Mouse (Mus musculus) MEL (cell line): ENCODE data around the gene Wars2. TPM values are rescaled to one million over a fixed set of nuclear protein-coding genes. Genes with fewer than 3 reads are reported as not detected.

Experiments
- DNase-seq: peaks from one replicate; pipeline ENCODE4 v3.0.0; 2011; ENCODE audit warnings: low read depth, low spot score
- H3K27ac ChIP-seq: 2 replicates; pipeline ENCODE4 v1.5.1; 2012; ENCODE audit warnings: low read depth, mild to moderate bottlenecking, control low read depth, low read length, moderate library complexity; ENCODE audit not compliant: control insufficient read depth
- H3K27me3 ChIP-seq, 2 experiments: fragments of 150-350 bp in 1 of 2; sonication (generic) in 1 of 2; 2 replicates each; pipeline ENCODE4 v1.6.1; 2012; ENCODE audit warnings: low read length in 2 of 2, mild to moderate bottlenecking in 2 of 2, improper control_type of control experiment in 1 of 2, moderate library complexity in 1 of 2; ENCODE audit not compliant: insufficient read depth in 2 of 2, control insufficient read depth in 1 of 2
- H3K36me3 ChIP-seq, 2 experiments: 2 replicates each; pipeline ENCODE4 v1.6.1; 2012 to 2014; ENCODE audit warnings: low read length in 2 of 2, improper control_type of control experiment in 1 of 2, inconsistent platforms in 1 of 2, mild to moderate bottlenecking in 1 of 2; ENCODE audit not compliant: insufficient read depth in 2 of 2, control insufficient read depth in 1 of 2
- H3K4me1 ChIP-seq, 2 experiments: fragments of 150-350 bp in 1 of 2; sonication (generic) in 1 of 2; 2 replicates each; pipeline ENCODE4 v1.6.1; 2012; ENCODE audit warnings: low read length in 2 of 2, improper control_type of control experiment in 1 of 2, mild to moderate bottlenecking in 1 of 2; ENCODE audit not compliant: insufficient read depth in 2 of 2, control insufficient read depth in 1 of 2
- H3K4me3 ChIP-seq, 2 experiments: fragments of 150-350 bp in 1 of 2; sonication (generic) in 1 of 2; 2 replicates each; pipeline ENCODE4 v1.5.1; 2012; ENCODE audit warnings: low read depth in 2 of 2, low read length in 2 of 2, mild to moderate bottlenecking in 2 of 2, moderate library complexity in 2 of 2, control low read depth in 1 of 2, improper control_type of control experiment in 1 of 2; ENCODE audit not compliant: control insufficient read depth in 1 of 2, insufficient read depth in 1 of 2
- H3K79me2 ChIP-seq: 2 replicates; pipeline ENCODE4 v1.6.1; 2012; ENCODE audit warnings: mild to moderate bottlenecking, low read length, moderate library complexity; ENCODE audit not compliant: control insufficient read depth, poor library complexity, insufficient read depth
- H3K9ac ChIP-seq: 2 replicates; pipeline ENCODE4 v1.6.1; 2012; ENCODE audit warnings: low read depth, mild to moderate bottlenecking, control low read depth, low read length, moderate library complexity; ENCODE audit not compliant: control insufficient read depth, poor library complexity, severe bottlenecking
- H3K9me3 ChIP-seq: fragments of 150-350 bp; sonication (generic); replicated peaks from 2 replicates; pipeline ENCODE4 v1.6.1; 2012; ENCODE audit warnings: mild to moderate bottlenecking, low read length, improper control_type of control experiment, moderate library complexity; ENCODE audit not compliant: insufficient read depth
- BHLHE40 ChIP-seq: IDR thresholded peaks from 2 replicates; pipeline ENCODE4 v1.6.1; 2012; ENCODE audit warnings: low read depth, mild to moderate bottlenecking, inconsistent platforms, low read length, improper control_type of control experiment, borderline replicate concordance
- CHD1 ChIP-seq: IDR thresholded peaks from 2 replicates; pipeline ENCODE4 v1.6.1; 2012; ENCODE audit warnings: low read depth, mild to moderate bottlenecking, inconsistent platforms, low read length, improper control_type of control experiment
- CHD2 ChIP-seq: IDR thresholded peaks from 2 replicates; pipeline ENCODE4 v1.6.1; 2011; ENCODE audit warnings: low read length, improper control_type of control experiment
- CTCF ChIP-seq, 3 experiments: IDR thresholded peaks in 2 of 3; conservative IDR thresholded peaks in 1 of 3; 2 replicates each; pipeline ENCODE4 v1.5.1; 2011 to 2012; ENCODE audit warnings: low read length in 3 of 3, low read depth in 2 of 3, mild to moderate bottlenecking in 2 of 3, improper control_type of control experiment in 1 of 3, inconsistent platforms in 1 of 3, mixed read lengths in 1 of 3, moderate library complexity in 1 of 3; ENCODE audit not compliant: control insufficient read depth in 1 of 3, insufficient read depth in 1 of 3, poor library complexity in 1 of 3, severe bottlenecking in 1 of 3
- E2F4 ChIP-seq: IDR thresholded peaks from 2 replicates; pipeline ENCODE4 v1.6.1; 2011; ENCODE audit warnings: low read depth, low read length, improper control_type of control experiment, borderline replicate concordance
- ELF1 ChIP-seq: IDR thresholded peaks from 2 replicates; pipeline ENCODE4 v1.6.1; 2014; ENCODE audit warnings: low read depth, mild to moderate bottlenecking, inconsistent platforms, low read length, improper control_type of control experiment, moderate library complexity
- EP300 ChIP-seq, 2 experiments: IDR thresholded peaks; 2 replicates each; pipeline ENCODE4 v1.6.1; 2011; ENCODE audit warnings: improper control_type of control experiment in 2 of 2, low read length in 2 of 2, low read depth in 1 of 2, mild to moderate bottlenecking in 1 of 2
- GABPA ChIP-seq: IDR thresholded peaks from 2 replicates; pipeline ENCODE4 v1.6.1; 2012; ENCODE audit warnings: low read depth, mild to moderate bottlenecking, inconsistent platforms, low read length, improper control_type of control experiment, moderate library complexity
- GATA1 ChIP-seq: IDR thresholded peaks from 2 replicates; pipeline ENCODE4 v1.6.1; 2011; ENCODE audit warnings: low read depth, low read length, improper control_type of control experiment
- HCFC1 ChIP-seq: IDR thresholded peaks from 2 replicates; pipeline ENCODE4 v1.6.1; 2012; ENCODE audit warnings: low read depth, mild to moderate bottlenecking, inconsistent platforms, low read length, improper control_type of control experiment, moderate library complexity
- MAX ChIP-seq: IDR thresholded peaks from 2 replicates; pipeline ENCODE4 v1.6.1; 2011; ENCODE audit warnings: low read length, improper control_type of control experiment
- MAZ ChIP-seq: IDR thresholded peaks from 2 replicates; pipeline ENCODE4 v1.6.1; 2012; ENCODE audit warnings: low read depth, mild to moderate bottlenecking, inconsistent platforms, low read length, improper control_type of control experiment
- MXI1 ChIP-seq: IDR thresholded peaks from 2 replicates; pipeline ENCODE4 v1.6.1; 2011; ENCODE audit warnings: mild to moderate bottlenecking, low read depth, low read length, improper control_type of control experiment
- MYC ChIP-seq: IDR thresholded peaks from 2 replicates; pipeline ENCODE4 v1.6.1; 2011; ENCODE audit warnings: low read depth, mild to moderate bottlenecking, low read length, improper control_type of control experiment, moderate library complexity
- NELFE ChIP-seq: IDR thresholded peaks from 2 replicates; pipeline ENCODE4 v1.6.1; 2011; ENCODE audit warnings: low read depth, low read length, improper control_type of control experiment
- POLR2A ChIP-seq, 2 experiments: IDR thresholded peaks; 2 replicates each; pipeline ENCODE4 v1.6.1; 2011 to 2012; ENCODE audit warnings: low read length in 2 of 2, mild to moderate bottlenecking in 2 of 2, control low read depth in 1 of 2, improper control_type of control experiment in 1 of 2, low read depth in 1 of 2, moderate library complexity in 1 of 2; ENCODE audit not compliant: control insufficient read depth in 1 of 2, insufficient read depth in 1 of 2, poor library complexity in 1 of 2
- POLR2AphosphoS2 ChIP-seq: IDR thresholded peaks from 2 replicates; pipeline ENCODE4 v1.6.1; 2011; ENCODE audit warnings: low read length, improper control_type of control experiment
- POLR2AphosphoS5 ChIP-seq: IDR thresholded peaks from 2 replicates; pipeline ENCODE4 v1.6.1; 2012; ENCODE audit warnings: low read depth, borderline replicate concordance, mild to moderate bottlenecking, inconsistent platforms, low read length, moderate library complexity, mixed read lengths
- RCOR1 ChIP-seq: IDR thresholded peaks from 2 replicates; pipeline ENCODE4 v1.6.1; 2012; ENCODE audit warnings: low read depth, mild to moderate bottlenecking, inconsistent platforms, low read length, improper control_type of control experiment
- SMC3 ChIP-seq: IDR thresholded peaks from 2 replicates; pipeline ENCODE4 v1.6.1; 2011; ENCODE audit warnings: low read depth, low read length, improper control_type of control experiment
- TAL1 ChIP-seq: IDR thresholded peaks from 2 replicates; pipeline ENCODE4 v1.6.1; 2012; ENCODE audit warnings: mild to moderate bottlenecking, inconsistent platforms, low read length, moderate library complexity, mixed read lengths
- TBP ChIP-seq: IDR thresholded peaks from 2 replicates; pipeline ENCODE4 v1.8.0; 2011; ENCODE audit warnings: low read depth, low read length, improper control_type of control experiment
- TCF12 ChIP-seq: IDR thresholded peaks from 2 replicates; pipeline ENCODE4 v1.6.1; 2014; ENCODE audit warnings: low read depth, mild to moderate bottlenecking, inconsistent platforms, low read length, improper control_type of control experiment, moderate library complexity
- ZC3H11A ChIP-seq: IDR thresholded peaks from 2 replicates; pipeline ENCODE4 v1.6.1; 2012; ENCODE audit warnings: low read depth, mild to moderate bottlenecking, inconsistent platforms, low read length, improper control_type of control experiment
- ZKSCAN1 ChIP-seq: IDR thresholded peaks from 2 replicates; pipeline ENCODE4 v1.6.1; 2012; ENCODE audit warnings: low read depth, mild to moderate bottlenecking, inconsistent platforms, low read length, improper control_type of control experiment, moderate library complexity
- polyA plus RNA-seq, 2 experiments: library from polyadenylated mRNA; stranded (reverse) in 1 of 2; unstranded in 1 of 2; fragments of >175 nt in 1 of 2; fragments of >200 nt in 1 of 2; gene quantifications; 2 replicates each; pipeline versions ENCODE4 v1.2.1 to v1.2.4; 2012; ENCODE audit warnings: low replicate concordance in 2 of 2, low read depth in 1 of 2; ENCODE audit not compliant: insufficient read length in 2 of 2, insufficient read depth in 1 of 2, missing spikeins in 1 of 2
- total RNA-seq: library from RNA; depleted of rRNA; stranded (reverse); fragments of 300-350 nt; gene quantifications from 2 replicates; pipeline ENCODE4 v1.2.3, GENCODE M21; 2012

The Wars2 gene
- total and polyA plus RNA-seq, 3 experiments, result 8.8 to 11.4 TPM; not detected in 1

DNA sequence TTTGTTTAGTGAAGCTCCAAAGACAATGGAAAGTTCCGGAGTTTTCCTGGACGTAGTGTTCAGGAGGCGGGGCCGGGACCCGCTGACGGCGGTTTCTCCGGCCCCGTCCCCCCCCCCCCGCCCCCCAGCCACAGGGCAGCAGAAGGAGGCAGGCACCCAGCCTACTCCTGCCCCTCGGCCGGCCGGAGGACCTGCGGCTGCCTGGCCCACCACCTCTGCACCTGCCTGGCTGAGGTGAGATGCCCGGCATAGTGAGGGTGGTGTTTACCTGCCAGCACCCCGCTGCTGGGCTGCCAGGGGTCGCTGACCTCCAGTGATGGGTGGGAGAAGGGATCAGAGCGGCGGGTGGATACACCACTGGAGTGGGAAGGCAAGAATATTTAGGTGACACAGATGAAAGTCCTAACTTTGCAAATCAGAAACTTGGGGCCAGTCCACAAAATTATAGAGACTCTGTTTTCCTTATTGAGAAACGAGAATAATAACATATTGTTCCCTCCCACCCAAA lies 99.4 kb downstream of the Wars2 start, which contains the start of gene Tbx15:
Gene Tbx15, plus strand, starts transcription at position 169 of the 508 bp plus-strand sequence.
- H3K4me3 ChIP-seq, result no peak within 1 kb of the TSS
- H3K27ac ChIP-seq, result no peak within 1 kb of the TSS
- no peaks in the 10 kb centered on the region for H3K9me3 ChIP-seq
- TF ChIP-seq MXI1 (no peak), MAZ (no peak), POLR2A (IDR thresholded peaks at IDR 0.05; ENCODE audit: control insufficient read depth in 1 of 2, insufficient read depth in 1 of 2, low read depth in 1 of 2, low read length in 2 of 2, poor library complexity in 1 of 2) (no peak), GABPA (no peak), E2F4 (no peak), TAL1 (no peak), SMC3 (no peak), BHLHE40 (no peak), MAX (no peak), HCFC1 (no peak), CTCF (IDR thresholded peaks at IDR 0.05 in 2 of 3, conservative IDR thresholded peaks at IDR 0.05 in 1 of 3; ENCODE audit: control insufficient read depth in 1 of 3, insufficient read depth in 1 of 3, low read depth in 2 of 3, low read length in 3 of 3, poor library complexity in 1 of 3, severe bottlenecking in 1 of 3) (no peak), POLR2AphosphoS5 (no peak), CHD1 (no peak), TBP (no peak), EP300 (IDR thresholded peaks at IDR 0.05; ENCODE audit: low read depth in 1 of 2, low read length in 2 of 2) (no peak), TCF12 (no peak), ELF1 (no peak)
- H3K4me1 ChIP-seq, result no peaks in the 10 kb centered on the region
- no peaks in the 10 kb centered on the region for H3K79me2 ChIP-seq
- H3K27me3 ChIP-seq, result peaks cover 0 to 2% of the 10 kb centered on the region in 2 experiments; a peak in 2 of 4 replicates
- no peak for DNase-seq
- no peak within 1 kb of the TSS for H3K9ac ChIP-seq
- H3K36me3 ChIP-seq, result no peaks in the 10 kb centered on the region

DNA sequence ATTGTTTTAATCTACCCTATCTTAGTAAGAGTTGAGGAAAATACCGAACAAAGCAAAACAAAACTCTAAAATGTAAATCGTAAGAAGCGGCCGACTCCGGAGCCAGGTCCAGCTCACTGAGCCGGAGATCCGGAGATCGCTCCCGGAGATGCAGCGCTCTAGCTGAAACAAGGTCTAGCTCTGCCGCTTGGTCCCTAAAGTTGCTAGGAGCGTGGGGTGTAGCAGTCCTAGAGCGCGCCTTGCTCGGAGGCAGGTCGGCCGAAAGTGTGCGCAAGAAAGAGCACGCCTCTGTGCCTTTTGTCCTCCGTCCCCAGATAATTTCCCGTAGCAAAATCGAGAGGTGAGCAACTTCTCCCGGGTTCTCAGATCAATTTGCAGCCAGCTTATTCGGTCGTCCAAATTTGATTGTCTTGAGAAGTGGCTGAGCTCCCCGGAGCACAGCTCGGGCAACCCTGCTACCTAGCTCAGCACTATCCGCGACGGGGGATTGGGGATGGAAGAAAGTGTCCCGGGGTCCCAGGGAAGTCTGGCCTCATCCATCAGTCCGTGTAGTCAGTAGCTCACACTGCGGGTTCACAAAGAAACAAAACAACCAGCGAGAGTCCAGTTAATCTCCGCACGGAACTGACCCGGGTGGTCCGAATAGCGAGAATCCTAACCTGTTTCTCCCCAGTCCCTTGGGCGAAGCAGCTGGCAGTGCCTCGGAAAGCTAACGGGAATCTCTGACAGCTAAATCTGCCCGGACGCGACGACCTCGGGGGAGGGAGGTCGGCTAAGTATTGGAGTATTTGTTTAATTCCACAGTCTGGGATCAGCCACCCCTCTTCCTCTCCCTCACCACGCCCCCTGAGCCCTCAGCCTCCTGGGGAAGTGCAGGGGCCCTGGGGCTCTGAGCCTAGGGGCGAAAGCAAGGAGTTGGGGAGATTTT lies 100.2 kb downstream of the Wars2 start:
- TF ChIP-seq GABPA (no peak), MYC (no peak), ELF1 (no peak), ZC3H11A (no peak), RCOR1 (no peak), ZKSCAN1 (no peak), GATA1 (no peak), MXI1 (no peak), POLR2AphosphoS2 (no peak), CHD2 (no peak), NELFE (no peak), TAL1 (no peak)
- TF ChIP-seq, all 39 proteins: peak for 0
- Histone ChIP-seq H3K9ac (no peak overlapping the region), H3K4me3 (no peak overlapping the region), H3K36me3 (no peaks in the 10 kb centered on the region), H3K9me3 (no peaks in the 10 kb centered on the region), H3K27ac (no peak overlapping the region), H3K4me1 (no peaks in the 10 kb centered on the region), H3K79me2 (no peaks in the 10 kb centered on the region), H3K27me3 (peaks cover 0 to 2% of the 10 kb centered on the region in 2 experiments; a peak in 2 of 4 replicates)
- DNase-seq, result no peak
